Mouse (Mus musculus): ENCODE measurements at regions not wholly inside any gene's neighbourhood (a gene's known extent, or its start where the extent isn't known, plus 50 kb on each side); places are given as distances from the start of the nearest gene placed in this dataset.

DNA sequence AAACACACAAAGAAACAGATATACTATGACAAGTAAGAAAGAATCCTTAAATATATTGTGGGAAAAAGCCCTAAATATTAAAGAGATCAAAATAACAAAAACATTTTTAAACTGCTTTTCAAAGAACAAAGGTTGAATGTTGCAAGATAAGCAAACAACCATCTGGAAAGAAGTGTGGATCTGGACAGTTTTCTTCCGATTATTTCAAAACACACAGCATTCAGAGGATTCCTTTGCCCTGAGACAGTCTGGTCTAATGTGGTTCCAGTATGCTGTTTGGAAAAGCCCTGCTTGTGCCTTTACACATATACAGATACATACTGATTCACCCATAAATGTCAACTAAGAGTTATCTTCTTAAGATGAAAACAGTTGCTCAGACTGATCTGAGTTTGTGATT lies 53.6 kb upstream of the Gbe1 start:
- ChIA-PET CTCF (no interaction called here), POLR2A (no interaction called here)

Data from embryonic stem cell, embryonic (primary cell).